Mouse (Mus musculus): ENCODE measurements around the gene Mvb12b. TPM values are rescaled to one million over a fixed set of nuclear protein-coding genes. Genes with fewer than 3 reads are reported as not detected.

The Mvb12b gene
- polyA plus RNA-seq, 1 experiment, result 204 TPM

- Histone ChIP-seq H3K27me3 (replicated peaks) (no peaks in the 10 kb centered on the region), H3K36me3 (replicated peaks; ENCODE audit: low read length) (peaks cover 96% of the 10 kb centered on the region), H3K9me3 (no peaks in the 10 kb centered on the region), H3K4me3 (replicated peaks) (no peak overlapping the region), H3K4me1 (peaks cover 99% of the 10 kb centered on the region)
- TF ChIP-seq GATA1 (IDR thresholded peaks at IDR 0.05; ENCODE audit: borderline replicate concordance, low read length) (no peak), FLI1 (IDR thresholded peaks at IDR 0.05; ENCODE audit: low read length) (no peak)
Measured at GRCm38 (mm10) chr2:33837297-33837696, 50.4 kb downstream of the Mvb12b start.

DNA sequence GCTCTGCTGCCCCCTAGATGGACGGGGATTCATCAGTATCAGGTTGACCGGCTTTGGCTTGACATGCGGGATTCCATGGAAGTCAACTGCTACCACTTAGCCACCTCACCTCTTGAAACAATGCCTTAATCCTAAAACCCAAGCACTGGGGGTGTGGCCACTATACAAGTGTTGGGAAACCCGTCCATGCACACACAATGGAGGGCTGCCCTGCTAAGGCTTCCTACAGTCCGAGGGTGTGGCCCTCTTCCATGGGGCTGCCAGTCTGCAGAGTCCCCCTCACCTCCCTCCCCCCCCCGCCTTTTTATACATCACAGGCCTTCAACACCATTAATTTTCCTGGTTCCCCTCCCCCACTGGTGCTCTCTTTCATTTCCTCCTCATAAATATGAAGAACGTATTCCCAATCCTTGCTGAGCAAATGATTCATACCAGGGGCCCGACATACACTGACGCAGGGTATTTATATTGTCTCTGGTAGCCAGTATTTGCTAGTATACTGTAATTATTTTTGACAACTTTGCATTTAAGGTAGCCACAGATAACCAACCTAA is 51.0 kb downstream of the Mvb12b start:
- no peaks in the 10 kb centered on the region for H3K27me3 ChIP-seq (replicated peaks)
- TF ChIP-seq FLI1 (IDR thresholded peaks at IDR 0.05; ENCODE audit: low read length) (no peak), GATA1 (IDR thresholded peaks at IDR 0.05; ENCODE audit: borderline replicate concordance, low read length) (no peak)
- no peaks in the 10 kb centered on the region for H3K9me3 ChIP-seq
- H3K36me3 ChIP-seq (replicated peaks; ENCODE audit: low read length), result peaks cover 96% of the 10 kb centered on the region
- no peak overlapping the region for H3K4me3 ChIP-seq (replicated peaks)
- H3K4me1 ChIP-seq, result peaks cover 99% of the 10 kb centered on the region

DNA sequence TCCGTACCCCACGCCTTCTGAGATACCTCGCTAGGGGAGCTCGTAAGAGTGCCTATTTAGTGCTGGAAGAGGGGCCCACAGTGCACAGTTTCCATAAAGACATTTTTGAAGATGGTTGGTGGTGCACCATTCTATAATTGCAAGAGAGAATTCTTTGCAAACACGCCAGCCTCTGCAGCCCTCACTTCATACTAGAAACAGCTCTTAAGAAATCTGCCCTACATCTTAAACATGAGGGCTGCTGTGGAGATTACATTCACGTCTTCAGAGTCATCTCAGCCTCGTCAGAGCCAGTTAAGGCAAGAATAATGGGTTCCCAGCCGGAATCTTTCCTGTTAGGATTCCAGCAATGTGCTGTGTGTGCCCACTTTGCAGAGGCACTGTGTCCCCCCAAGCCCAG is 52.7 kb downstream of the Mvb12b start:
- Histone ChIP-seq H3K4me1 (peaks cover 99% of the 10 kb centered on the region), H3K9me3 (no peaks in the 10 kb centered on the region), H3K4me3 (replicated peaks) (no peak overlapping the region), H3K36me3 (replicated peaks; ENCODE audit: low read length) (peaks cover 96% of the 10 kb centered on the region), H3K27me3 (replicated peaks) (no peaks in the 10 kb centered on the region)
- no peak for TF ChIP-seq FLI1 (IDR thresholded peaks at IDR 0.05; ENCODE audit: low read length)
- TF ChIP-seq GATA1 (IDR thresholded peaks at IDR 0.05; ENCODE audit: borderline replicate concordance, low read length), result no peak

GRCm38 (mm10) chr2:33833902-33834301 is 53.8 kb downstream of the Mvb12b start:
- Histone ChIP-seq H3K27me3 (replicated peaks) (no peaks in the 10 kb centered on the region), H3K4me3 (replicated peaks) (no peak overlapping the region), H3K36me3 (replicated peaks; ENCODE audit: low read length) (peaks cover 96% of the 10 kb centered on the region), H3K4me1 (peaks cover 99% of the 10 kb centered on the region), H3K9me3 (no peaks in the 10 kb centered on the region)
- no peak for TF ChIP-seq GATA1 (IDR thresholded peaks at IDR 0.05; ENCODE audit: borderline replicate concordance, low read length)

DNA sequence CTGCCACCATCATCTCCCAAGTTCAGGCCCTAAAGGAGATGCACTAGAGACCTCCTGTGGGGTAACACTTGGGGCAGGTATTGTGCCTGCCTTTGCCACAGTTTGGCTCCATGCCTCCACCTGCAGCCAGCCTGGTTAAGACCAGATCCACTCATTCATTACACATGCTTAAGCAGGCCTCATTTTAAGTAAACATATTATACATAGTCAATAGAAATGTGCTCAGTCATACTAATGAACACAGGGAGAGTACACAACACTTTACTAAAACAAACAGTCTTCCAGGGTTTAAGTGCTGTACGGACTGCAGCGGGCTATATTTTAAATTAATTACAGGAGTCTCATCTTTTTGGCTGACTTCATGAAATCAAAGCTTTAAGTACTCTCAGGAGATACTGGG is 57.9 kb downstream of the Mvb12b start:
- Histone ChIP-seq H3K27me3 (replicated peaks) (no peaks in the 10 kb centered on the region), H3K9me3 (no peaks in the 10 kb centered on the region), H3K36me3 (replicated peaks; ENCODE audit: low read length) (peaks cover 96% of the 10 kb centered on the region), H3K4me1 (peaks cover 94% of the 10 kb centered on the region), H3K4me3 (replicated peaks) (no peak overlapping the region)
- no peak for TF ChIP-seq FLI1 (IDR thresholded peaks at IDR 0.05; ENCODE audit: low read length)
- TF ChIP-seq GATA1 (IDR thresholded peaks at IDR 0.05; ENCODE audit: borderline replicate concordance, low read length), result no peak

DNA sequence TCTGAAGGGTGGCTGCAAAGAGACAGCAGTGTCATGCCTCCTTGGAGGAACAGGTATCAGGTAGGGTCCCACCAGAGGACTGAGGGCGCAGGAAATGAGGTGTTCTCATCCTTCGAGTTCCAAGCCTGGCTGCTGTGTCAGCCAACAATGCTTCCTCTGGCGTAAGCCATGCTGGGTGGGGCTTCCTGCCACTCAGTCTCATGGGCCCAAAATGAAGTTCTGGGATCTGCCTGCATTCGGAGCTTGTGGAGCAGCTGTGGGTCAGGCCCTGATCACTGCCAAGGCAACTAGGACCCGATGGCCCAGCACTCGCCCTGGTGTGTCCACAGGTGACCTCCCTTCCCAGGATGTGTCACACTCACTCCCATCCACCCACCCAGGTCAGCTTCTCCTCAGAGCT is 61.0 kb downstream of the Mvb12b start:
- TF ChIP-seq FLI1 (IDR thresholded peaks at IDR 0.05; ENCODE audit: low read length), result no peak
- TF ChIP-seq GATA1 (IDR thresholded peaks at IDR 0.05; ENCODE audit: borderline replicate concordance, low read length), result no peak
- H3K4me3 ChIP-seq (replicated peaks), result no peak overlapping the region
- no peaks in the 10 kb centered on the region for H3K27me3 ChIP-seq (replicated peaks)
- H3K36me3 ChIP-seq (replicated peaks; ENCODE audit: low read length), result peaks cover 100% of the 10 kb centered on the region
- peaks cover 95% of the 10 kb centered on the region for H3K4me1 ChIP-seq
- H3K9me3 ChIP-seq, result no peaks in the 10 kb centered on the region

DNA sequence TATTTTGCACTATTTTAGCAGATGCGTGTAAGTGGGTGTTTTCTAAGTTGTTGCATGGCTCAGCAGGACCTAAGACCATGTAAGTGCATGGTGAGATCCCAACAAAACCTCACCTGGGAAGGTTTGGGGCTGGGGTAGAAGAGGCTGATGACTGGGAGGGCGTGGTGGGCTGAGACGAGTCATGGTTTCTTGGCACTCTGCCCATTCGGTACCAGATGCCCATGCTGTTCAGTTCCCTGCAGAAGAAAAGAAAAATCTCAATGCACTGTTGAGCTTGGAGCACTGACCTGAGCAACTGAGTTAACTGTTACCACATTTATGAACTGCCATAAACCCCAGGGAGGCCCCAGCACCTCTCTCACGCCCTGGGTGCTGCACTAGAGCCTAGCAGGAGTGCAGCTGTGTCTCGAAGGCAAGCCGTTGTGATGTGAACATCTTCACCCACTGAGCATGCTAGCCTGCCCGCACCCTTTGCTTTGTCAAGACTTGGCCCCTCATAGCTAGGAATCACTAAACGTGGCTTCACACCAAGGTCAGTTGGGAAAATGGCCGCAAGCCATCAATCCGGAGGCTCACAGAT is 62.7 kb downstream of the Mvb12b start:
- Histone ChIP-seq H3K4me1 (peaks cover 95% of the 10 kb centered on the region), H3K27me3 (replicated peaks) (no peaks in the 10 kb centered on the region), H3K36me3 (replicated peaks; ENCODE audit: low read length) (peaks cover 100% of the 10 kb centered on the region), H3K9me3 (no peaks in the 10 kb centered on the region), H3K4me3 (replicated peaks) (no peak overlapping the region)
- TF ChIP-seq GATA1 (IDR thresholded peaks at IDR 0.05; ENCODE audit: borderline replicate concordance, low read length) (no peak), FLI1 (IDR thresholded peaks at IDR 0.05; ENCODE audit: low read length) (no peak)

DNA sequence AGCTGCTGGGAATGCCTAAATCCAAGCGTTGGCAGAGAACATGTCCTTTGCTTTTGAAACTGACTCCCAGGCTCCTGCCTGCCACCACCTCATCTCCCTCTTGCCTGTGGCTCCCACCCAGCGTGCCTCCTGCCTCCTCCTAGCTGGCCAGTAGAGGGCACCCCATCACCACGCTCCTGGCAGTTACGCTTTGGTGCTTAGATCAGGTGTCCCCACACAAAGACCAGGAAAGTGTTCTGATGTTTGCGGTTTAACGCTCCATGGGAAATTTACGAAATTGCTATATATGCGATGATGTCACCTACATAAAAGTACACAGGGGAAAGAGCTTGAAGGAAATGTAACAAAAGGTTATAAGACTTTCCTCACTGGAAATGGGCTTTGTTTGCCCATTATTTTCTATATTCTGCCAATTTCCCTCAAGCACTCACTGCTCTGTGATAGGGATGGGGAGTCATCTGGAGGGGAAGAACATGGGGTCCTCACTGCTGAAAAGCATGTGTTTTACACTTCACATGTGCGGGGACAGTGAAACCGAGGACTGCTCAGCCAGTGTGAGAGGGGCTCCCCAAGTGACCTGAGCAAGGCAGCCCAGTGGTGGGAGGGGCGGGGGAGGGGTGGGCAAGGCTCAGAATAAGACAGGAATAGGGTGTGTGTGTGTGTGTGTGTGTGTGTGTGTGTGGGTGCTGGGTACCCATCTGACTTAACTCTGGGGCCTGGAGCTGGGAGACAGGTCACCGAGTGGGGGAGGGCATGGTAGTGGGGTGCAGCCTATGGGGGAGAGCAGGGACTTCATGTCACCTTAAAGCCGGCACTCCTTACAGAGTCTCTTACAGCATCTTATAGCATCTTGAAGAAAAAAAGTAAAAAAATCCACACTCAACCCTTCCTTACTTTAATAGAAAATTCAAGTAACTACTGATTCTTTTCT is 65.8 kb downstream of the Mvb12b start:
- TF ChIP-seq GATA1 (IDR thresholded peaks at IDR 0.05; ENCODE audit: borderline replicate concordance, low read length) (no peak), FLI1 (IDR thresholded peaks at IDR 0.05; ENCODE audit: low read length) (no peak)
- Histone ChIP-seq H3K4me1 (peaks cover 95% of the 10 kb centered on the region), H3K27me3 (replicated peaks) (no peaks in the 10 kb centered on the region), H3K36me3 (replicated peaks; ENCODE audit: low read length) (peaks cover 100% of the 10 kb centered on the region), H3K4me3 (replicated peaks) (no peak overlapping the region), H3K9me3 (no peaks in the 10 kb centered on the region)

DNA sequence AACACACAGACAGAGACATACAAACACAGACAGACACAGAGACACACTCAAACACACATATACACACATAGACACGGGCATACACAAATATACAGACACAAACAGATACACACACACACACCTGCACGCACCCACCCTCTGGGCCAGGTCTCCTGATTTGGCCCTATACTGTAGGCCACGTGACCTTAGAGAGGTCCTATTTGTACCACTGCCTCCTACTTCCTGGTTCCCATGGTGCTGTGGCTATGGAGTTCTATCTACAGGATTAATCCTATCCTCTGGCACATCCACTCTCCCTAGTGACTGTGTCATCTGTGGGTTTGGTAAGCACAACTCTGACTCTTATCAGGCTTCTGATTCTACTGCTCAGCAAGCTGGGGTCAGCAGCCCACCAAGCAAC is 67.3 kb downstream of the Mvb12b start:
- peaks cover 100% of the 10 kb centered on the region for H3K36me3 ChIP-seq (replicated peaks; ENCODE audit: low read length)
- H3K4me1 ChIP-seq, result peaks cover 100% of the 10 kb centered on the region
- H3K27me3 ChIP-seq (replicated peaks), result no peaks in the 10 kb centered on the region
- H3K9me3 ChIP-seq, result no peaks in the 10 kb centered on the region
- TF ChIP-seq FLI1 (IDR thresholded peaks at IDR 0.05; ENCODE audit: low read length) (no peak), GATA1 (IDR thresholded peaks at IDR 0.05; ENCODE audit: borderline replicate concordance, low read length) (no peak)
- no peak overlapping the region for H3K4me3 ChIP-seq (replicated peaks)

- Histone ChIP-seq H3K4me1 (peaks cover 95% of the 10 kb centered on the region), H3K27me3 (replicated peaks) (no peaks in the 10 kb centered on the region), H3K9me3 (no peaks in the 10 kb centered on the region), H3K36me3 (replicated peaks; ENCODE audit: low read length) (peaks cover 100% of the 10 kb centered on the region), H3K4me3 (replicated peaks) (no peak overlapping the region)
- no peak for TF ChIP-seq FLI1 (IDR thresholded peaks at IDR 0.05; ENCODE audit: low read length)
- TF ChIP-seq GATA1 (IDR thresholded peaks at IDR 0.05; ENCODE audit: borderline replicate concordance, low read length), result no peak
Measured at GRCm38 (mm10) chr2:33820037-33820436, 67.7 kb downstream of the Mvb12b start.

All from megakaryocyte, embryonic 14.5 days (primary cell).